Mouse (Mus musculus) neural tube, embryonic 15.5 days (tissue): ENCODE measurements around the gene Actr5. TPM values are rescaled to one million over a fixed set of nuclear protein-coding genes. Genes with fewer than 3 reads are reported as not detected.

Experiments
- ATAC-seq: fragments of 200-750 bp; cut with Nextera tagmentation; 2 replicates; pipeline ENCODE4 v1.8.0; 2017; ENCODE audit warnings: mild to moderate bottlenecking, moderate TSS enrichment, moderate library complexity; ENCODE audit not compliant: low FRiP score
- H3K27ac ChIP-seq: fragments of 300-500 bp; sonication (generic); replicated peaks from 2 replicates; pipeline ENCODE4 v1.5.1; 2015; ENCODE audit warnings: mild to moderate bottlenecking, inconsistent platforms
- H3K27me3 ChIP-seq: fragments of 300-500 bp; sonication (generic); replicated peaks from 2 replicates; pipeline ENCODE4 v1.6.1; 2015; ENCODE audit warnings: inconsistent platforms
- H3K36me3 ChIP-seq: fragments of 300-500 bp; sonication (generic); 2 replicates; pipeline ENCODE4 v1.6.1; 2015; ENCODE audit warnings: inconsistent platforms
- H3K4me1 ChIP-seq: fragments of 300-500 bp; sonication (generic); 2 replicates; pipeline ENCODE4 v1.6.1; 2015; ENCODE audit warnings: inconsistent platforms
- H3K4me2 ChIP-seq: fragments of 300-500 bp; sonication (generic); 2 replicates; pipeline ENCODE4 v1.6.1; 2015; ENCODE audit warnings: inconsistent platforms, mild to moderate bottlenecking, moderate library complexity
- H3K4me3 ChIP-seq: fragments of 300-500 bp; sonication (generic); replicated peaks from 2 replicates; pipeline ENCODE4 v1.5.1; 2015; ENCODE audit warnings: mild to moderate bottlenecking, inconsistent platforms
- H3K9ac ChIP-seq: fragments of 300-500 bp; sonication (generic); replicated peaks from 2 replicates; pipeline ENCODE4 v1.6.1; 2015; ENCODE audit warnings: mild to moderate bottlenecking, inconsistent platforms
- H3K9me3 ChIP-seq: fragments of 300-500 bp; sonication (generic); replicated peaks from 2 replicates; pipeline ENCODE4 v1.6.1; 2016; ENCODE audit warnings: inconsistent platforms
- WGBS: fragments of 180-500 bp; shearing (Covaris S2); methylation state at CpG from one replicate; pipeline ENCODE4 v1.1.7; 2015; ENCODE audit warnings: mixed read lengths; 5-methylcytosine and 5-hydroxymethylcytosine counted together
- polyA plus RNA-seq: library from polyadenylated mRNA; unstranded; fragments of >200 nt; fragmentation: Nextera tagmentation; extraction: Ambion mirVana; gene quantifications from 2 replicates; pipeline ENCODE4 v1.2.1, GENCODE M21; 2015

Actr5 gene
- polyA plus RNA-seq, 1 experiment from 2014 or later: 11.4 TPM

DNA sequence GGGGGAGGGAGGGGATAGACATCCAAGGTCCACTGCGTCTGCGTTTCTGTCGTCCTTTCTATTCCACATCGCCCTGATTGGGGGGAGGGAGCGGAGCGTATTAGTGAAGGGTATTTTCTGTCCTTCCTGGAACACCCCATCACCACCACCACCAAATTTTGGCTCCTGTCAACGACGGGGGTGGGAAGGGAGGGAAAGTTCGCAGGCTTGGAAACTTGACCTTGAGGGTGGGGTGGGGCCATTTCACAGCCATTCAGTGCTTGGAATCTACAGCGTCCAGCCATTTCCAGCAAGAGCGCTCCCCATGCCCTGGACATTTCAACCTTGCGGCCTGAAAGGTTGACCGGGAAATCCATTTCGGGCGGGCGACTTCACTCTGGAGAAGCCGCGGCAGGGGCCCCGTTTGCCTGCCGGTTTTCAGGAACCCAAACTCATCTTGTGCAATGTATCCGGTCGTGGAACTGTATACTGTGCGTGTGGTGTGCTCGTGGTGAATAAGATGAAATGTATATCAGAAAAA lies 9.5 kb upstream of the Actr5 start:
- no peak for ATAC-seq
- Histone ChIP-seq H3K4me1 (peaks cover 39% of the 10 kb centered on the region), H3K9me3 (no peaks in the 10 kb centered on the region), H3K4me2 (peak overlapping the region; percentile 55), H3K4me3 (peak overlapping the region; percentile 50), H3K36me3 (no peaks in the 10 kb centered on the region), H3K27me3 (peaks cover 91% of the 10 kb centered on the region), H3K27ac (peak overlapping the region; percentile 46), H3K9ac (peak overlapping the region; percentile 34; the same call in 1 of the 2 replicates)
- WGBS: 2% methylated on average over 23 of the region's 24 CpGs

DNA sequence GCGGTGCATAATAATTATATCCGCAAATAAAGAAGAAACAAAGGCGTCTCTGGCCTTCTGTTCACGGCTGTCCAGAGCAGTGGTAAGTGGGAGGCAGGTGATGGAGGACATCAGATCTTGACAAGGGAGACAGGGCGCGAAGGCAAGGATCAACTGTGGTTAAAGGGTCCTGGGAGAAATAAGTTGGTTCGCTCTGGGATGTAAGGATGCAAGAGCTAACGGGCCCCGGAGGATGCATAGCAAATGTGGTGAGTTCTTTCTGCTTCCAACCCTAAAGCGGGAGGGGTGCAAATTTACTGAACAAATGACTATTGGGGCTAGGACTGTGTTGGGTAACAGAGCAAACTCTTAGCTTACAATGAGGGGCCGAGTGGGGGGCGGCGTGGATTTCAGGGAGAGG lies 9.0 kb upstream of the Actr5 start:
- Histone ChIP-seq H3K27me3 (peaks cover 88% of the 10 kb centered on the region), H3K4me2 (peak overlapping the region; percentile 55), H3K4me3 (peak overlapping the region; percentile 50), H3K36me3 (no peaks in the 10 kb centered on the region), H3K27ac (peak overlapping the region; percentile 72; the same call in 1 of the 2 replicates), H3K9ac (peak overlapping the region; percentile 31; the same call in 1 of the 2 replicates), H3K9me3 (no peaks in the 10 kb centered on the region), H3K4me1 (peaks cover 35% of the 10 kb centered on the region)
- no peak for ATAC-seq
- WGBS: 2% methylated on average over 13 of the region's 13 CpGs

DNA sequence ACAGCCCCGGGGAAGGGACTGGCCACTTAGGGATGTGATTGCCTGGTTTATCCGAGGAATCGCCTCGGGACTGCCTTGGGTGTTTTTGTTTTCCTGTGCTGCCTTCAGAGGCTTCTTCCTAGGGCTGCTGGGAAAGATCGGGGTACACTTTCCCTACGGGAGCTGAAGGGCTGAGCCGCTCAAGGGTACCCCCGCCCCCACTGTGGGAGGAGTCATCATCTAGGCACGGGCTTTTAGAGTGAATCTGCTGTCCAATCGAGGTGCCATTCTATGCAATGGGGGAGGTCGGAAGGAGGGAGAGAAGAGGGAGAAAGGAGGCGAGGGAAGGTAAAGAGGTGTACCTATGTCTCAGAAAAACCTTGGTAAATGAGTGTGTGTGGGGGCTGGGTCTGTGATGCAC lies 8.4 kb upstream of the Actr5 start:
- H3K4me2 ChIP-seq: peak overlapping the region; percentile 55
- under 1% methylated on average over 12 of the region's 12 CpGs for WGBS
- peak overlapping the region; percentile 72 for H3K27ac ChIP-seq
- peak overlapping the region; percentile 50 for H3K4me3 ChIP-seq
- H3K9me3 ChIP-seq: no peaks in the 10 kb centered on the region
- H3K9ac ChIP-seq: peak overlapping the region; percentile 31
- peaks cover 32% of the 10 kb centered on the region for H3K4me1 ChIP-seq
- ATAC-seq: peak; percentile 75
- no peaks in the 10 kb centered on the region for H3K36me3 ChIP-seq
- peaks cover 86% of the 10 kb centered on the region for H3K27me3 ChIP-seq

DNA sequence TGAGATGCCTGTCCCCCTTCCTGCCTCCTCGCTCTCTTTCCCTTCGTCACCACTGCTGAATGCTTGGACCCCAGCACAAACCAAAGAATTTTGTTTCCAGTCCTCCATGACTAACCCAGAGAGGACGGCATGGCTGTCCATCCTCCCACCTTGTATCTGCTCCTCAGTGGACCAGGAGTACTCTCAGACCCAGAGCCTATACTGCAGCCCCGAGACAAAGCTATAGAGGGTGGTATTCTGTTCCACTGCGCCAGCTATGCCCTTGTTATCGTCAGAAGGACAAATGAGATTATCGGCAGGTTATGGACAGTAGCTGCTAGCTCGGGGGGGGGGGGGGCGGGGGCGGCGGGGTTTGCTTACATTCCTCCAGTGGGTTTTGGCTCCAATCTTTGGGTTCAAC lies 7.9 kb upstream of the Actr5 start:
- WGBS: 13% methylated on average over 8 of the region's 11 CpGs
- Histone ChIP-seq H3K27me3 (peaks cover 85% of the 10 kb centered on the region), H3K9ac (0 out of 2 replicates have a peak overlapping the region, but pooled peaks have one; percentile 28), H3K4me3 (peak overlapping the region; percentile 50), H3K4me2 (peak overlapping the region; percentile 55), H3K27ac (peak overlapping the region; percentile 72), H3K36me3 (no peaks in the 10 kb centered on the region), H3K9me3 (no peaks in the 10 kb centered on the region), H3K4me1 (peaks cover 32% of the 10 kb centered on the region)
- peak; percentile 67 for ATAC-seq

DNA sequence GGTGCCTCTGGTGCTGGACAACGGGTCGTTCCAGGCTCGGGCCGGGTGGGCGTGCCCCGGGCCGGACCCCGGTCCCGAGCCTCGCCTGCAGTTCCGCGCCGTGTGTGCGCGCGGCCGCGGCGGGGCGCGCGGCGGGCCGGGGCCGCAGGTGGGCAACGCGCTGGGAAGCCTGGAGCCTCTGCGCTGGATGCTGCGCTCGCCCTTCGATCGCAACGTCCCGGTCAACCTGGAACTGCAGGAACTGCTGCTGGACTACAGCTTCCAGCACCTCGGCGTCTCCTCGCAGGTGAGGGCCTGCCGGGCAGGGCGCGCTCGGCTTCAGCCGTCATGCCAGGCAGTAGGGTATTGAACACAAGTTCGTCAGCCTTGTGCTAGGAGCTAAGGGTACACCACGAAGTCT lies 543 bp downstream of the Actr5 start:
- Histone ChIP-seq H3K27ac (peak overlapping the region; percentile 89), H3K4me1 (peaks cover 20% of the 10 kb centered on the region), H3K9ac (peak overlapping the region; percentile 69), H3K4me3 (peak overlapping the region; percentile 69), H3K27me3 (peaks cover 10% of the 10 kb centered on the region; the same call in 1 of the 2 replicates), H3K9me3 (no peaks in the 10 kb centered on the region), H3K36me3 (peaks cover 23% of the 10 kb centered on the region), H3K4me2 (peak overlapping the region; percentile 73)
- peak; percentile 74 for ATAC-seq
- under 1% methylated on average over 44 of the region's 44 CpGs for WGBS

DNA sequence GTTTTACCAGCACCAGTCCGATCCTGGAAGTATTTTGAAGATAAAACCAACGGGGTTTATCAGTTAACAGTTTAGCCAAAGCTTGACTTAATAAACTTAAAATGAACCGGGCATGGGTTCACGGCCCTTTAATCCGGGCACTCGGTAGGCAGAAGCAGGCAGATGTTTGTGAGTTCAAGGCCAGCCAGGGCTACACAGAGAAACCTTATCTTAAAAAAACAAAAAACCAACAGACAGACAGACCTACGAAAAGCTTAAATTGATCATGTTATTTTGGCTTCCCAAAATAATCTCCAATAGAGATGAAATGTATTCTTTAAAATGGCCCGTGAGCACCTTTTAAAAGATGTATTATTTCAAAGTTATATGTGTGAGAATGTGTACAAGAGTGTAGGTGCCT lies 1.0 kb downstream of the Actr5 start:
- Histone ChIP-seq H3K4me1 (peaks cover 20% of the 10 kb centered on the region), H3K27ac (peak overlapping the region; percentile 89; the same call in 1 of the 2 replicates), H3K36me3 (peaks cover 28% of the 10 kb centered on the region), H3K9me3 (no peaks in the 10 kb centered on the region), H3K27me3 (peaks cover 9% of the 10 kb centered on the region; the same call in 1 of the 2 replicates), H3K4me2 (peak overlapping the region; percentile 73), H3K4me3 (peak overlapping the region; percentile 69), H3K9ac (peak overlapping the region; percentile 69)
- 52% methylated on average over 8 of the region's 8 CpGs for WGBS
- no peak for ATAC-seq

DNA sequence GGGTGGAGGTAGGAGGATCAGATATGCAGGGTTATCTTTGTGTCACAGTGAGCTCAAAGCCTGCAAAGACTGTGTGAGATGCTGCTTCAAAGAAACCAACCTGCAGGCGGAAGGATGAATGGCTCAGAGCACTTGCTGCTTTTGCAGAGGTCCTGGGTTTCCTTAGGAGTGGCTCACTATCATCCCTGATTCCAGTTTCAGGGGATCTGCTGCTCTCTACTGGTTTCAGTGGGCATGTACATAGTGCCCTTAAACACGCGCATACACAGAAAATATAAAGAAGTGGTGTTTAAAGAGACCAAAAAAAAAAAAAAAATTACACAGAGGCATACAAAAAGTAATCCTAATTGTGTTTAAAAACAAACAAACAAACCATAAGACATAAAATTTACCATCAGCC lies 4.2 kb downstream of the Actr5 start:
- no peak for ATAC-seq
- no peaks in the 10 kb centered on the region for H3K9me3 ChIP-seq
- H3K4me3 ChIP-seq: no peak overlapping the region
- H3K9ac ChIP-seq: no peak overlapping the region
- peaks cover 58% of the 10 kb centered on the region for H3K36me3 ChIP-seq
- H3K27ac ChIP-seq: no peak overlapping the region
- WGBS: 76% methylated on average over 3 of the region's 3 CpGs
- H3K4me1 ChIP-seq: peaks cover 20% of the 10 kb centered on the region
- no peaks in the 10 kb centered on the region for H3K27me3 ChIP-seq
- H3K4me2 ChIP-seq: no peak overlapping the region

DNA sequence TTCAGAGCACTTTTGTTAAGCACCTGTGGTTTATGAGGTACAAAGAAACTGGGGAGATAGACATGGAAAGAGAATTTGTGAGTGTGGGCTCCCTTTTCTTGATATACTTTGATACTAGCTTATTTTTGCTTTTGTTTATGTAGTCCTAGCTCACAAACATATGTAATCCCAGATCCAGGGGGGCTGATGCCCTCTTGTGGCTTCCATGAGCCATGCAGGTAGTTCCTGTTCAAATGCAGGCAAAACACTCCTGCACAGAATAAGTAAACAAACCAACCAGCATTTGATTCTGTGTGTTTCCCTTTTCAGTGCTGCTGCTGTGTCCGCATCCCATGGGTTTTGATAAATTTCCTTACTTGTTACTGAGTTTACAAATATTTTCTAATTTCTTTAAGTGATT lies 4.7 kb downstream of the Actr5 start:
- H3K9me3 ChIP-seq: no peaks in the 10 kb centered on the region
- no peak overlapping the region for H3K27ac ChIP-seq
- 88% methylated on average over 1 of the region's 1 CpGs for WGBS

DNA sequence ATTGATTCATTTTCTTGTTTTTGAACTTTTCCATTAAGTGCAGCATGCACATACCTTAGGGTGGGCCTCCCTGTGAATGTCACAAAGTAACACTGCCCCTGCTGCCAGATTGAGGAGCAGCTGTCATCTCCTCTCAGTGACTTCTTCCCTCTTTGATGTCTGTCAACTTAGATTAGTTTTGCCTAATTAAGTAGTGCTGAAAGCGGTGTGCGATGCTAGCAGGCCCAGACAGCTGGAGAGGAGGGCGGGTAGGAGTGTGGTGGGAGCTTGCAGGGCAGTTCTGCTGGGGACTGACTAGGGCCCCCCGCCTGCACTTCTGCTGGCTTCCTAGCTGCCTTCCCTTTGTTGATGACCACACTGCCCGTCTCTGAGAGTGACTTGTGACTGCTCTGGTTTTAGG lies 7.2 kb downstream of the Actr5 start:
- no peaks in the 10 kb centered on the region for H3K27me3 ChIP-seq
- peaks cover 4% of the 10 kb centered on the region for H3K4me1 ChIP-seq
- H3K9ac ChIP-seq: no peak overlapping the region
- H3K27ac ChIP-seq: no peak overlapping the region
- no peaks in the 10 kb centered on the region for H3K9me3 ChIP-seq
- H3K4me3 ChIP-seq: no peak overlapping the region
- H3K4me2 ChIP-seq: no peak overlapping the region
- WGBS: 69% methylated on average over 5 of the region's 5 CpGs
- ATAC-seq: no peak
- peaks cover 85% of the 10 kb centered on the region for H3K36me3 ChIP-seq

More for the DNA sequence above, 4.7 kb downstream of the Actr5 start:
- Histone ChIP-seq H3K4me2 (no peak overlapping the region), H3K27me3 (no peaks in the 10 kb centered on the region), H3K4me1 (peaks cover 19% of the 10 kb centered on the region), H3K4me3 (no peak overlapping the region), H3K36me3 (peaks cover 61% of the 10 kb centered on the region), H3K9ac (no peak overlapping the region)
- no peak for ATAC-seq

DNA sequence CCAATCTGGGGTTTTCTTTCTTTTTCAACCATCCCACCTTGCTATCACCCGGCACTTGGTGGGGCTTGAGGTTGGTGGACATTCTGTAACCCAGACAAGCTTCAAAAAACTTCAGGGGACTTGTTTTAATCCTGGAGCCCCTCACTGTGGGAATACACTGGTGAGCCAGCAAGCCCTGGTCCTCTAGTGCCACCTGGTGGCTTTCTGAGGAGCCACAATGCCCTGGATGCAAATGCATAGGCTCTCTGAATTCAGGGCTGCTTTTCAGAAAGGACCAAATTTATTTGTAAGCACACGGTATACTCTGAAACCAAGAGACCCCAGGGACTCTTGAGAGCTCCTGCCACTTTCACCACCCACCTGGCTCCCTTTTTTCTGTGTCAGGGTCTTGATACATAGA lies 17.2 kb downstream of the Actr5 start:
- Histone ChIP-seq H3K27ac (no peak overlapping the region), H3K4me1 (no peaks in the 10 kb centered on the region), H3K9ac (no peak overlapping the region), H3K4me3 (no peak overlapping the region), H3K27me3 (no peaks in the 10 kb centered on the region), H3K4me2 (no peak overlapping the region), H3K9me3 (no peaks in the 10 kb centered on the region), H3K36me3 (peaks cover 30% of the 10 kb centered on the region)
- WGBS: 21% methylated on average over 2 of the region's 2 CpGs
- peak; percentile 59; the same call in 1 of the 2 replicates for ATAC-seq

DNA sequence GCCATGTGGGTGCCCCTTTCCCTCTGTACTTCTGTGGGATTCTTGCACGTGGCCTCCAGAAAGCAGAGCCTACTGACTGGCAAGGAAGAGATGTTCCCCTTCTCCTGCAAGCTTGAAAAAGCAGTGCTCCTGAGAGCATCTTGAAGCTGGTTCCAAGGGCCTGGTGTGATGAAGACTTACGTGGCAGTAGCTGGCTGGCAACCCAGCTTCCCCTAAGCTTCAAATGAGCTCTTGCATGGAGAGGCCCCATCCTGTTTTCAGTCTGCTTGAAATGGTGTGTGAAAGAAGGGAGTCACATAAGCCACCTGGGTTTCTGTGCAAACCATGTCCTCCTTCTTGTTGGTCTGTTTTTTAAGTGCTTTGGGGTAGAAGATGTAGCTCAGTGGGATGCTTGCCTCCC lies 17.9 kb downstream of the Actr5 start:
- WGBS: 78% methylated on average over 2 of the region's 2 CpGs
- H3K4me2 ChIP-seq: no peak overlapping the region
- H3K27me3 ChIP-seq: no peaks in the 10 kb centered on the region
- no peak overlapping the region for H3K27ac ChIP-seq
- H3K4me3 ChIP-seq: no peak overlapping the region
- no peaks in the 10 kb centered on the region for H3K9me3 ChIP-seq
- H3K4me1 ChIP-seq: no peaks in the 10 kb centered on the region
- H3K36me3 ChIP-seq: peaks cover 23% of the 10 kb centered on the region
- no peak overlapping the region for H3K9ac ChIP-seq
- ATAC-seq: no peak

DNA sequence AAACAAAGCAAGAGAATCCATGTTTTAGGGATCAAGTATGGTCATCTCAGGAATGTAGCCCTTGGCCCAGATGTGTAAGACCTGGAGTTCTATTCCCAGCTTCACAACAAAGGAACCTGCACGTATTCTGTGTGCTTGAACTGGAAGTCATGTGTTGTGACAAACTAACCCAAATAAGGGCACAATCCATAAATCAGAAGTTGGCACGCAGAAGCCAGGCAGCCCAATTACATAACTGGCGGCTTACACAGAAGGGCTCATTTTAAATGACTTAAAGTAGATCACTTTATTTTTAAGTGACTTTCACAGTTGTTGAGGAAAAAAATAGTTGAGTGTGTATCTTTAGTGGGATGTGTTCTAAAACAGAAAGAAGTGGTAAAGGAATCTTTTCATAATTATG lies 19.1 kb downstream of the Actr5 start:
- Histone ChIP-seq H3K4me1 (no peaks in the 10 kb centered on the region), H3K4me3 (no peak overlapping the region), H3K4me2 (no peak overlapping the region), H3K9me3 (no peaks in the 10 kb centered on the region), H3K36me3 (peaks cover 12% of the 10 kb centered on the region), H3K27ac (no peak overlapping the region), H3K27me3 (no peaks in the 10 kb centered on the region), H3K9ac (no peak overlapping the region)
- 86% methylated on average over 3 of the region's 3 CpGs for WGBS
- ATAC-seq: no peak
